Mouse (Mus musculus) lung, adult 2 months (tissue): ENCODE measurements around the gene Vmn2r20. TPM values are rescaled to one million over a fixed set of nuclear protein-coding genes. Genes with fewer than 3 reads are reported as not detected.
"Not testable (repeated sequence)": the region's sequence is repeated elsewhere in the genome, so short reads cannot be mapped to it uniquely, and the experiment has no call there.

Experiments
- DNase-seq: peaks from one replicate; pipeline ENCODE4 v3.0.0; 2022
- H3K4me1 ChIP-seq: fragments of 200-500 bp; 2 replicates; pipeline ENCODE4 v1.6.1; 2011; ENCODE audit warnings: low read length; ENCODE audit not compliant: control insufficient read depth, insufficient read depth
- H3K4me3 ChIP-seq: fragments of 200-500 bp; replicated peaks from 2 replicates; pipeline ENCODE3; 2011; ENCODE audit warnings: low read depth, mild to moderate bottlenecking, control low read depth, low read length; ENCODE audit errors: extremely low read depth
- CTCF ChIP-seq: fragments of 200-500 bp; IDR thresholded peaks from 2 replicates; pipeline ENCODE4 v1.5.1; 2011; ENCODE audit warnings: mild to moderate bottlenecking, low read length, control low read depth; ENCODE audit not compliant: insufficient read depth
- POLR2A ChIP-seq: fragments of 200-500 bp; IDR thresholded peaks from 2 replicates; pipeline ENCODE4 v1.6.1; 2011; ENCODE audit warnings: low read depth, mild to moderate bottlenecking, control low read depth, low read length, borderline replicate concordance; ENCODE audit errors: extremely low read depth
- WGBS: fragments of 180-500 bp; shearing (Covaris S2); methylation state at CpG from one replicate; pipeline ENCODE4 v1.1.7; 2018; 5-methylcytosine and 5-hydroxymethylcytosine counted together
- polyA plus RNA-seq: library from polyadenylated mRNA; depleted of rRNA; stranded (reverse); fragments of >200 nt; gene quantifications from 2 replicates; pipeline ENCODE4 v1.2.3, GENCODE M21; 2012; rRNA removed

The Vmn2r20 gene
- polyA plus RNA-seq: not detected in 2 replicates

DNA sequence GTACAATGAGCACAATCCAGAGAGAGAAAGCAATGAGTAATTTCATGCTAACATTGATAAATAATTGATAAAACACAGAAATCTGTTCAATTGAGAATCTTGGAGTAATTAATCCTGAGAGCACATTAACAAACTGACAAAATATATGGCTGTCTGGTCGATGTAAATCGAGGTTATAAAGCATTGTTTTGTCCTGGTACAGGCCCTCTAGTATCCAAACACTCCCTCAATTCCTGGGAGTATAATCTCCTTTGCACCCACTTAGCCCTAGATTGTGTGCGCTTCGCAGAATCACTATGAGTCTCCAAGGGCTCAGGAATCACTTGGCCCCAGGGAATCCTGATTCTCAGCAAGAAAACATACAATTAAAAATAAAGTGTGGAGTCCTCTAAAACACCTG lies at the start of gene Vmn2r20:
Vmn2r20 (minus strand) TSS at position 101 of the 400 bp plus-strand sequence.
- not testable (repeated sequence) for H3K4me3 ChIP-seq, DNase-seq, H3K4me1 ChIP-seq
- no CpG with 5 or more reads among the region's 4 CpGs for WGBS

GRCm38 (mm10) chr6:123424413-123424812 lies 6.5 kb upstream of the Vmn2r20 start:
- H3K4me1 ChIP-seq, DNase-seq, H3K4me3 ChIP-seq: not testable (repeated sequence)
- no CpG with 5 or more reads among the region's 1 CpGs for WGBS

DNA sequence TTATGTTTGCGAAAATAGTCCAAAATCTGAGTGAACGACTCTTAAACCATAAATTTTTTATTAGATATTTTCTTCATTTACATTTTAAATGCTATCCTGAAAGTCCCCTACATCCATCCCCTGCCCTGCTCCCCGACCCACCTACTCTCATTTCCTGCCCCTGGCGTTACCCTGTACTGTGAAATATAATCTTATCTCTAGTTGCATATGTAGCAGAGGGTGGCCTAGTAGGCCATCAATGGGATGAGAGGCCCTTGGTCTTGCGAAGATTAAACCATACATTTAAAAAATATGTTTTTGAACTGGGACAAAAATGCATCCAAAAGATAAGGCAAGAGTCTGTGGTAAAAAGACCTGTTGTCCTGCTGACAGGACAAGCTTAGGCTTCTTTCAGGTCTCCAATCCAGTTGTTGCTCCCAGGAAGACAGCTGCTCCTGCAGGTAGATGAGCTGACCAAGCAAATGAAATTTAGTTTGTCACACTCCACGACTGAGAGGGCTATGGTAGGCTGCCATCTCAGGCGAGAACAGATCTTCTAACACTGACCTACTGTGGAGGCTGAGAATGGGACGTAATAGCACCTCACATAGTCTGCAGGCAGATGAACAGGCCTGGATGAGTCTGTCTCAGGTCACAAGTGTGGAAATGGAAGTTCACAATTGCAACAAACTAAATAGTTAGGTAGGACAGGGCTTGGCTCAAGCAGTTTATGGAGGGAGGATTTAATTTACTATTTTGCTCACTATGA lies 10.8 kb downstream of the Vmn2r20 start:
- DNase-seq, H3K4me1 ChIP-seq, H3K4me3 ChIP-seq: not testable (repeated sequence)
- whole genome bisulfite sequencing: no CpG with 5 or more reads among the region's 8 CpGs

- H3K4me3 ChIP-seq, H3K4me1 ChIP-seq, DNase-seq: not testable (repeated sequence)
Measured at GRCm38 (mm10) chr6:123388824-123389223, 29.1 kb downstream of the Vmn2r20 start.

GRCm38 (mm10) chr6:123346141-123346540 lies 71.8 kb downstream of the Vmn2r20 start:
- WGBS: 73% methylated on average over 1 of the region's 1 CpGs
- Histone ChIP-seq H3K4me3 (no peak overlapping the region), H3K4me1 (no peaks in the 10 kb centered on the region)
- no peak for DNase-seq
- TF ChIP-seq CTCF (no peak), POLR2A (no peak)

- TF ChIP-seq POLR2A (no peak), CTCF (no peak)
- DNase-seq: no peak
Measured at GRCm38 (mm10) chr6:123340093-123340492, 77.8 kb downstream of the Vmn2r20 start.

DNA sequence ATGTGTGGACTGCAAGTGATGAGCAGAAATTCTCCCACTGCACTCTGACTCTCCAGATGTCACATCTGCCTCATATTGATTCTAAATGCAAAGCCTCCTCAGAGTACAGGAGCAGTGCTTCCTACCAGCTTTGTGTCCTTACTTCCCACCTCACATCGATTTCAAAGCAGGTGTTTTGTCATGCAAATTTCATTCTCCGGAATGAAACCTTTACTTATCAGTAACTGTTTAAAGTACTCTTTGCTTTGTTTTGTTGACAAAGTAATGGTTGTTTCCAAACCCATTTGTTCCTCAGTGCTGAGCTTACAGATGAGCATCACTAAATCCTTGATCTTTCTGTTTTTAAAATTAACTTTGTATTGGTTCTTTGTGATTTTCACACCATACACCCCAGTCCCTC lies 85.4 kb downstream of the Vmn2r20 start:
- WGBS: 37% methylated on average over 2 of the region's 2 CpGs
- H3K4me1 ChIP-seq: no peaks in the 10 kb centered on the region
- no peak overlapping the region for H3K4me3 ChIP-seq
- no peak for TF ChIP-seq POLR2A
- TF ChIP-seq CTCF: no peak
- no peak for DNase-seq

More at GRCm38 (mm10) chr6:123340093-123340492, 77.8 kb downstream of the Vmn2r20 start:
- H3K4me3 ChIP-seq: no peak overlapping the region
- no peaks in the 10 kb centered on the region for H3K4me1 ChIP-seq

Other genes starting within 250 kb of the Vmn2r20 start
- gene Clec4b2, start 245.2 kb downstream of the Vmn2r20 start, polyA plus RNA-seq: not detected in 2 replicates
- 6.6 and 9.8 TPM in 2 replicates for gene Clec4n, start 188.3 kb downstream of the Vmn2r20 start, polyA plus RNA-seq
- gene Clec4d, start 156.0 kb downstream of the Vmn2r20 start, polyA plus RNA-seq: 0.74 and 2.1 TPM in 2 replicates
- gene Clec4e, start 128.2 kb downstream of the Vmn2r20 start, polyA plus RNA-seq: 0.35 and 0.85 TPM in 2 replicates
- gene Vmn2r19, start 109.8 kb downstream of the Vmn2r20 start, polyA plus RNA-seq: not detected in 2 replicates
- gene Vmn2r21, start 115.3 kb upstream of the Vmn2r20 start, polyA plus RNA-seq: not detected in 2 replicates
- not detected in 2 replicates for gene Vmn2r22, start 232.6 kb upstream of the Vmn2r20 start, polyA plus RNA-seq